Mouse (Mus musculus) activated CD4-positive, CD25-positive, alpha-beta regulatory T cell, adult 4 months (primary cell): ENCODE results near the gene Col25a1. TPM values are rescaled to one million over a fixed set of nuclear protein-coding genes. Genes with fewer than 3 reads are reported as not detected.

Experiments
- ATAC-seq: one replicate; pipeline ENCODE4 v1.8.0; 2017
- polyA plus RNA-seq, 2 experiments: library from polyadenylated mRNA; unstranded; fragments of 100-300 nt; shearing (Covaris generic); gene quantifications; one replicate each; pipeline ENCODE4 v1.2.1; 2017

The Col25a1 gene
- under 1 TPM in 1 of 2 experiments, not detected in 1; 0.30 TPM for polyA plus RNA-seq

DNA sequence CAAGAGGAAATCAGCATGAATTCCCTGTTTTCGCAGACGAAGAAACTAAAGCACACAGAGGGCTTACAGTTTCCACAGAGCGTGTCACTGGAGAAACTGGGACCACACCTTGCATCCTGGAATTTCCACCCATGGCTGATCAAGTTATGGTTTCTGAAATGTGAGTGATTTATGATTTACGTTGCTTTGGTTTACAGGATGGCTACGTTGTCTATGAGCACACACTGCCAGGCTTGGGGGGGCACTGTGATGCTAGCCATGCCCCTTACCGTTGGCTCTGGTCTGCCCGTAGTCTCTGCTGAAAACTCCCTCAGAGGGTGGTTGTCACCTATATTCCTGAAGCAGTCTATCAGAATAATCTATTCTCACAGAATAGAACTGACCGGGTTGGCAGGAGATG, at the start of gene Col25a1:
Gene Col25a1 (plus strand): TSS at position 301 of the 400 bp plus-strand sequence.
- no peak for ATAC-seq

DNA sequence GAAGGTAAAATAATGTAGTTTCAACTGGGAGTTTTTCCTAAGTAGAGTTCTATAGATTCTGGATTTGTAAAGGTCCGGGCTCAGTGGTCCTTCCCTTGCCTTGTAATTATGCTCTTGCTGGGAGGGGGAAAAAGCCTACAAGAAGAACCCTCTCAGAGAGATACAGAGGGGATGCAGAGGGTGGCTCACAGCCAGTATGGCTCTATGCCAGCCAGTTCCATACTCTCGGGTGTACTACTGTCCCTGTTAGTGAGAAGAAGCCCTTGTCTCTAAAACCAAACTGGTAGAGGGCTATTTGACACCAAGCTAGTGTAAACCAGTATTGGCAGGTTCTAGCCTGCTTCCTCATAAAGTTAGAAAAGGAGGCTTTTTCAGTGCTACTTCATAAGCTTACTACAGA, 48.0 kb upstream of the Col25a1 start:
- ATAC-seq: no peak

DNA sequence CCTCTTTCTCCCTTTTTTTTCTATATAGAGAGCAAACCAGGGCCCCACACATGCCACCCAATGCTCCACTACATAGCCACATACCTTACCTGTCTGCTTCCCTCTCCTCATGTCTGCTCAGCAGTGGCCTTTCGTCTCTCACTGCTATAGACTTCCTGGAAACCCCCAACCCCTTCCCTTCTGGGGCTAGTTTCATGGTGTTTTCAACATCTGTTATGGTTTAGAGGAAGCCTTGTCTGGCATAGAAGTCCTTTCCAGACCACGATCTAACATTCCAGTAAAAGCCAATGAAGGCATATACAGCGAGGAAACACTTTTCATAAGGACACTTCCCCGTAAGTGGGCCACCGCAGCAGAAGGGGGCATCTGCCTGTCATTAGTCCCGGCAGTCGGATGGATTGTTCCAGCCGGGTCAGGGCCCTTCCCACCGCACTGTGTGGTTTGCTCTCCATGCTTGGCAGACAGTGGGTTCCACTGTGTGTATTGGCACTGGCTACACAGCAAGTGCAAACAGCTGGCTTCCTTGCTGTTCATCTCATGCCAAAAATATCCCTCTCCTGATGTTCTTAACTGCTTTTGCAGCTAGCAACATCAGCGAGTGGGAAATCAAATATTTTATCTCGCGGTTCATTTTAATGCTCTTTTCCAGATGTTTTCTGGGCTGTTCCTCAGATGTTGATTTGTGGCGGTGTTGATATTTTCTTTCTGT, 44.8 kb upstream of the Col25a1 start:
- no peak for ATAC-seq

DNA sequence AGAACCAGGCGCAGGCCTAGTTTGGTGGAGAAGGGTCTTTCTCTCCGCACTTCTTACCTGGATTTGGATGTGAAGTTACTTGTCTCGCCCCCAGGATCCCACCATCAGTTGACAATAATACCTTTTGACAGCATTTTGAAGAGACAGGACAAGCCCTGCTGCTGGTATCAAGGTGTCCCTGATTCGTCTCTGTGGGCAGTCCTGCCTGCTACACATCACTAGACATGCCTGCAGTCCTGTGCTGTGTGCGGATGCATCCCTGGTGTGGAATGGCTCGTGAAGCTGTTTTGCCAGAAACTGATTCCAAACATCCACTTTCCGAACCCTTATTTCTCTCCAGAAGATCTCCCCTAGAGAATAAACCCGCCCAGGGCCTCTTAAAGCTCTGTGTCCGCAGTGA, 43.8 kb upstream of the Col25a1 start:
- ATAC-seq: no peak

DNA sequence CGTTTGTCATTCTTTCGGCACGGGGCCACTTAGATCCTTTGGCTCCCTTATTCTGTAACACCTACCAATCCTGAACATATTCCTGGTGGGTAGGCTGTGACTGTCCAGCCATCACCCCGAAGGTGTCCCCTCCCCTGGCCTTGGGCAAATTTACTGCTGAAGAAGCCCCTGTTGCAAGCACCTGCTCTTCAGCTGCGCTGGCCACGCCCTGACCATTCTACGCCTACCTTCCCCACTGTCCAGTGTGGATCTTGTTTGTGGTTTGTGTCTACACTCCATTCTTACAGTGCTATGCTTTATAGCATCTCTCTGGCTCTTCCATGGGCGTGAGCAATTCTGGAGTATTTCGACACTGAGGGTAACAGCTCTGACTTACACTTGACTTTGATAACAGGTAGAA, 42.6 kb upstream of the Col25a1 start:
- no peak for ATAC-seq

DNA sequence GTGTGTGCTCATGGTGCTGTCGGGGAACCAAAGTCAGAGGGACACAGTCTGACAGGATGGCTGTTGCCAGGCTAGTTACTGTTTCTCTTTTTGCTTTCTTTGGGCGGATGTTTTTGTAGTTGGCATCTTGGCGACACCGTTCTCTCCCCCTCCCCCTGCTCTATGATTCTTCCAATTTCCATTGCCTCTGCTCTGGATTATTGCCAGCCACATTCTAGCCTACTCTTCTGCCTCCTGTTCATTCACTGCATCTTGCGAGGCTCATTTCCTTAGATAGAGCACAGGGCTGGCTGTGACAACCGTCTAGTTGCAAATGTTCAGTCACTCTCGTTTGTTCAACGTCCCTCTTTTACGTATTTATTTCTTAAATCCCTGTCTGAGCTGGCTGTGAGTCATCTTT, 40.8 kb upstream of the Col25a1 start:
- ATAC-seq: no peak

DNA sequence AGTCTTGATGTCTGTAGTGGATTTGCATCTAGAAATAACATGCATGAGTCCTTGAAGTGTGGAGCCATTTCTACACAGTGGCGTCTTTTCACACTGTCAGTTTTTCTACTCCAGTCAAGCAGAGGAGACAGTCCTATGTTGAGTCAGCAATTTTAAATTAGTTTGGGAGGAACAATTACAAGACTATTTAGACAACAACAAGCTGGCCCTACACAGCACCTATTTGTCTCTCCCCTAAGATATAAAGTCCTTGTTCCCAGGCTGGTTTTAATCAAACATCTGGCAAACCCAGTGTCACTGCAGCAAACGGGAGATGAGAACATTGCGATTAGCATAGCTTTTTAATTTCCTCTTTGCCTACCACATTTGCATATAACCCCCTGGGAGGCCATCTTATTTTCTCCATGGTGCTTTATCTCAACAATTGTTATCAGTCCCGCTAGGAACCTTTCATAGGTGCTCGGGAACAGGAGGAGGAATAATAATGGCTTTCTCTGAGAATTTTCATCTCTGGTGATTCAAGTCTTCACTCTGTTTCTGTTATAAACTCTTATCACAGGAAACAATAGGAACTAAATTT, 37.1 kb upstream of the Col25a1 start:
- ATAC-seq: no peak

DNA sequence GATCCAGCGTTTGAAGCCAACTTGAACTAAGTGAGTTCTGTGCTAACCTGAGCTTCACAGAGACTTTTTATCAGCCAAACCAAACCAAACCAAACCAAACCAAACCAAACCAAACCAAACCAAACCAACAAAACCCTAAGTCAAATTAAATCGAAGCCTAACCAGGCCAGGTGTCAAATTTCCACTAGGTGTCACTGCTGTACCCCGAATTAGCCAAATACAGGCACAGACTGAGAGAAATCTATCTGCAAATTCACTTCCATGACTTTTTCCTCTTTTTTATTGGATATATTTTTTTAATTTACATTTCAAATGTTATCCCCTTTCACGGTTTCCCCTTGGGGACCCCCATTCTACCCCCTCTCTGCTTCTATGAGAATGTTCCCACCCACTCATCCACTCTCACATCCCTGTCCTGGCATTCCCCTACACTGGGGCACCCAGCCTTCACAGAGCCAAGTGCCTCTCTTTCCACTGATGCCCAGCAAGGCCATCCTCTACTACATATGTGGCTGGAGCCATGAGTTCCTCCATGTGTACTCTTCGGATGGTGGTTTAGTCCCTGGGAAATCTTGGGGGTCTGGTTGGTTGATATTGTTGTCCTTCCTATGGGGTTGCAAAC, 36.0 kb upstream of the Col25a1 start:
- ATAC-seq: no peak

DNA sequence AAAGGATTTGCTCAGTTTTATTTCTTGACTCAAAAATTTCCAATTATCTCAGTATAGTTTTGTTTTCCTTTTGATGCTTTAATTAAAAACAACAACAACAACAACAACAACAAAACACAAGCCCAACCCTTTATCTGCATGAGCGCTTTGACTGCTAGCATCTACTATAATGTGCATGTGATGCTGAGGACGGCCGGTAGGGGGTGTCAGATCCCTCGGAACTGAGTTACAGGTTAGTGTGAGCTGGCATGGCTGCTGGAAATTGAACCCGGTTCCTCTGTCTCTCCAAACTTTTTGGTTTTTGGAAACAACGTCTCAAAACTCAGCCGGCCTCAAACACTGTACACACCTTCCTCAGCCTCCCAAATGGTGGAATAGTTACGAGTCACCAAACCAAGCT, 27.8 kb upstream of the Col25a1 start:
- no peak for ATAC-seq

DNA sequence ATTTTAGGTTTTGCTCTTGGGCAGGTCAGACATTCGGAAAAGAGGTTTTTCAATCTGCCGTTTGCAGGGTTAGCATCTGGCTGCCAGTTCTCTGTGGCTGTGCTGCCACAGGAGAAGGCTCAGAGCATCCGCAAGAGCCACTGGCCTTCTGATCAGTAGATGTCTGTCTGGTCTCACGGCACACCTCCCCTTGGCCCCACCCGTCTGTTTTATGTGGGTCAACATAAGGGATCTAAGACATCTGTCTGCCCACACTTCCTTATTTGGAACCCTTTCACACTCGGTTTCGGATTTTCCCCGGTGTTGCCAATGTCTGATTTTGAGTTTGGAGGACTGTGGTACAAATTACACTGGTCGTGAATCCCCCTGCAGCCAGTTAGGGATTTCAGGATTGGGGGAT, 26.8 kb upstream of the Col25a1 start:
- ATAC-seq: no peak

DNA sequence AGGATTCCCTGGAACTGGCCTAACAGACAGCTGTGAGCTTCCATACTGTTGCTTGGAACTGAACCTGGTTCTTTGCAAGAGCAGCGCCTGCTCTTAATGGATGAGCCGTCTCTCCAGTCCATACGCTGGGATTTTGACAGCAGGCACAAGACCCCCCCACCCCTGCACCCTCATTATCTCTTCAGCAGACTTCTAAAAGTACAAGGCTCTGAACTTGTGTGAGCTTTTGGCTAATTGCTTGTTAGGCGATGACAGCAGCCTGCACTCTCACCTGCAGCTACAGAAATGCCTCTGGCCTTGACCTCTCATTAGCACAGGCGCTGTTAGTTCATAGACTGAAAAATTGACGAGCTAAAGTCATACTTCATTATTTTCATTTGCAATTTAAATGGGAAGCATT, 14.4 kb upstream of the Col25a1 start:
- no peak for ATAC-seq

DNA sequence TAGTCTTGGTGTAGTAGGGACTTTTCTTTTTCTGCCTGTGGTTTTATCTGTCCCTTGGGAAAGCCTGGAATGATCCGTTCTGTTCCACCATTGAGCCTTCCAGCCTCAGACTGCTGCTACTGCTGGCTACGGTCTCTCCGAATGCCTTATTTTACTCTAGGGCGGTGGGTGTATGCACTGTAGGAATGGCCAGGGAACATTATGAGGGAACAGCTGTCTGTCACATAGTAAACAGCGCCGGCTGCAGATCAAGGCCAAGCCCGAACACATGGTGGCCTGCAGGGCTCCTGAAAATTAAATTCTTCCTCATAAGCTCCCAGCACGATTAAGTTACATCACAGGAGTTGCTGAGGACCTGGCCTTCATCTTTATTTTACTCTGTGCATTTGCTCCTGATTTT, 3.5 kb upstream of the Col25a1 start:
- no peak for ATAC-seq

DNA sequence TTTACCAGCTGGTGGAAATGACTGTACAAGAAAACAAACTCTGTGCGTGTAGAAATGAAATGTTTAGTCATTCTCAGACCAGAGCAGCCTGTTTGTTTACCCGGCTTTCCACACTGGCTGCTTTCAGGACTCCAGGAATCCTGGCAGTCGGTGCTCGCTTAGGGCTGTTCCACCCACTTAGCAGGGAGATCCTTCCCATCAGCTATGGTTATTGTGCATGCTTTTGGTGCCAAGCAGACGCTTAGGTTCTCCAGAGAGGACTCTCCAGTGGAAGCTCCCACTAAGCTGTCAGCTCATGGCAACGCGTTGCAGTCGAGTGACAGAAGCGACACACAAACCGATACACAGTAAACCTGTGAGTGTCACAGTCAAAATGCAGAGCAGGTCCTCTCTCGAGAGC, 2.7 kb upstream of the Col25a1 start:
- no peak for ATAC-seq

DNA sequence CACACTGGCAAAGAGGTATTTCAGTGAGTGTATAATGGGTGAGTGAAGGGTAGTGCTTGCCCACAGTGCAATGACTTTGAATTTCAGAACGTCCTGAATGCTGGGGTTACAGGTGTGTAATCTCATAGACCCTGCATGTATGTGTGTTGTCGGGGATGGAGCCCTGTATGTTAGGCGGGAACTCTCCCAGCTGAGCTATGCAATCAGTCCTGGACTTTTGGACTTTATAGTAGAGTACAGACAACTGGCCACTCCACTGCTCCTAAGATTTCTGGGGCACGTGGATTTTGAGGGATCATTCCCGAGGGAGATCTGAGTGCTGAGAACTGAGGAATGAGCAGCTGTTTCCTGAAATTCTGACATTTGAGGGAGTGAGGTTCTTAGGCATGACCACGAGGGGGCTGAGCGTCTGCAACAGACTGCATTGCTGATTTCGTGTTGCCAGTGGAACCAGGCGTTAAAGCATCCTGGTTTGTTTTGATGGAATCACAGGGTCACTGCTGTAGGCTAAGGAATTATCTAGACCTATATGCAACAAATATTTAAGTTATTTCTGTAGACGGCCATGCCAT, 1.6 kb upstream of the Col25a1 start:
- ATAC-seq: no peak

DNA sequence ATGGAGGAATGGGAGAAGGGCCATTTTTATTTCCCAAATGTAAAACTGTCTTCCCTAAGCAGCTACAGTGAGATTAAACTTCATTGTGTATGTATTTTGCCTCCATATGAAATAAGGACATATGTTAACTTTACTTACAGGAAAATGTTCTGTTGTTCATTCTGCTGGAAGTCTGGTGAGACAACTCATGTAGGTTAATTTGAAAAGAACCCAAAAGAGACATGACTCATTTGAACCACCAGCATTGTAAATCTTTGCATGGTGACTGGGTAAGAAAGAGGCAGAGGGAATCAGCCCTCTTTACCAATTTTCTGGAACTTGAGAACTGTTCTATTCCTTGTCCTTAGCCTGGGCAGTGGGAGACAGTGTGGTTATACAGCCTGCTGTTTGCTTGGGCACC, 5.9 kb downstream of the Col25a1 start:
- ATAC-seq: no peak

DNA sequence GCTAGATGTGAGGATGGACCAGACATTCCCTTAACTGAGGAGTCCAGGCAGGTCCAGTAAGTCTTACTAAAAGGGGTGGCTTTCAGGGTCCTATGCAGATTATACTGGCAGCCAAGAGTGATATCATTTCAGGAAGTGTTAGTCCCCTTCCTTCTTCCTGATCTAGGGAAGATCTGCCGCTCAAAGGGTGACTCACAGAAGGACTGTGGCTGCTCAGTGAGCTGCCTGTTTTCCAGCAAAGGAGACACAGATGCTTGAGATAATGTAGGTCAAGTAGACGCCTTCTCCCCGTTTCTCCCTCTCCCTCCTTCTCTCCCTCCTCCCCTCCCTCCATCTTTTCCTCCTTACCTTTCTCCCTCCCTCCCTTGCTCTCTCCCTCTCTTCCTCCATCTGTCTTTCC, 6.3 kb downstream of the Col25a1 start:
- ATAC-seq: no peak

DNA sequence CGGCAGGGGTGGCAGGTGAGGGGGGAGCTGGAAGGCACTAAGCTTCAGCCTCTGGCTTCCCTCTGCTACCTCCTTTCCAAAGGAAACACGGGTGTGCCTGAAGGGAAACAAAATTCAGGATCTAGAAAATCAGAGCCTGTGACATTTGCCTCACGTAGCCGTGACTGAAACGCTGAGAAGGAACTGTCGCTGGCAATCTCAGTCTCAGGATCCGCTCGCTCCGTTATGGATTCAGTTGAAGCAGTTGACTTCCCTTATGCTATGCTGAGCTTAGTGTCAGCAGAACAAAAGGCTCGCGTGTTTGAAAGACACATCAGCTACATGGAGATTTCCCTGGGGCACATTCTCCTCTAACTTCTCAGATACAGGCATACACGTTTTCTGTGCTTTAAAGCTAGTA, 14.6 kb downstream of the Col25a1 start:
- ATAC-seq: no peak

DNA sequence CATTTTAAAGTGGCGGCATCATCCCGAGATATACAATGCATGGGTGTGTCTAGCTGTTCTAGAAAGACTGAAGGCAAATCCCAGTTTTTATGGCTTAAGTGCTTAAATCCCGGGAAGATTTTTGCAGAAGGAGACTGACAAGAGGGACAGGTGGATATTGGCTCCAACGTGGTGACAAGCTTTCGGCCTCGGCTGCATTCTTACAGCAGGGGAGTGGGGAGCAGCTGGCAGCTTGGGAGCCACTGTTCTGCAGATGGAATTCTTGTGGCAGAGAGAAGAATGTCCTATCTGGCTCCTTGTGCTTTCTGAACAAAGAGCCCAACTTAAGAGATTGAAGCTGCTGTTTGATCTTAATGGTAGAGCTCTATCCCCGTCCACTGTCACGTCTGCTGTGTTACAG, 16.5 kb downstream of the Col25a1 start:
- ATAC-seq: no peak

DNA sequence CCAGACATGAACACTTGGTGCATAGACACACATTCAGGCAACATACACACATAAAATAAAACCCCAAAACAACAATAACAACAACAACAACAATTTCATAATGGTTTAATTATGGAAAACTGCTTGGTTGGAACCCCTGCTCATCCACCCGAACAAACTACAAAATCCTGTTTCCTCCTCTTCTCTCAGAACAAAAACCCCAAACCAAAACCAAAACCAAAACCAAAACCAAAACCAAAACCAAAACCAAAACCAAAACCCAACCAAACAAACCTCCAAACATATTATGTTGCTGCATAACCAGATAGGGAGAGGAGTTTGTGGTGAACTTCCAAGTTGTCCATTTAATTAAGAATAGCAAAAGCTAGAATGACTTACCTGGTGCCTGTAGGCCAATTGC, 17.9 kb downstream of the Col25a1 start:
- no peak for ATAC-seq

DNA sequence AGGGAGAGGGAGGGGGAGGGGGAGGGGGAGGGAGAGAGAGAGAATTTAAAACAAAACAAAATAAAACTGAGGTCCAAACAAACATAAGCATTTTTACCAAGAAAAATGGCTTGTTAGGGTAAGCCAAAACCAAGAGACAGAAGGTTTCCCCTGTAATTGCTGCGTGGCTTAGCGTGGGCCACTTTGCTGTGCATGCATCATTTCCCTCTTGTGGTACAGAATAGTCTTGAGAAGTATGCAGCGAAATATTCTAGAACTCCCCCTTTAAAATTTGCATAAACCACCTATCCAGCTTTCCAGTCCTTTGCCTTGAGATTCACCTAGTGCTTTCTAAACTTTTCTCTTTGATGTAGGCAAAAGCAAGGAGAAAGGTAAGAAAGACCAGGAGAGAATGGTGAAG, 21.8 kb downstream of the Col25a1 start:
- no peak for ATAC-seq

DNA sequence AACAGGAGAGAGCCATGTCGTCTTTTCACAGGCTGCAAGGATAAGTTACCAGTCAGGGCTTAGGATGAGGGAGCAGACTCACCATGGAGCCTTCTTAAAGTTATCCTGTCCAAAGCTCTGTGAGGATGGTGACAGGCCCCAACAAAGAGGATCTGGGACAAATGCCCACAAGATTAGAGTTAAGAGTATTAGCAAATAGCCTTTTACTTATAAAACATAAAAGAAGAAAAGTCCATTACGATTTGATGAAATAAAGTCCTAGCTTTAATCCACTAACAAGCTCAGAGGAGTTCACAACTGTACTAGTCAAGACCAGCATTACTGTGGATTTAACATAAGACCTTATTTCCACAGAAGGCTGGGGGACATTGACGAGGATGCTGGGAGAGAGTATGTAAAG, 26.2 kb downstream of the Col25a1 start:
- ATAC-seq: no peak

DNA sequence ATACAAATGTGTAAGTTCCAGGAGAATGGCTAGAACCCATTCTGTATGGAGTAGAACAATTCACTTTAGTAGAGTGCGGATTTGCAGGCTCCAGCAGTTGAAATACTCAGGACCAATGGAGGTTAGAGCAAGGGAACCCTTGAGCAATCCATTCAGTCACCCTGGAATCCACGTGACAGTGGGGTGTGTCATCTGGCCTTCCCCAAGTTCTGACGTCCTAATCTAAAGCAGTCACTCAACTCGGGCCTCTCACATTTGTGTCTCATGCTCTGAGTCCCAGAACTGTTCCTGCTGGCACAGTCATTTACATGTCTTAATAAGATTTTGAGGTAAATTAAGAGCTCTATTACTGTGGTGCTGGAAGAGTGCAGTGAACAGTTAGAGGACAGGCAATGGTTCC, 28.6 kb downstream of the Col25a1 start:
- ATAC-seq: no peak

DNA sequence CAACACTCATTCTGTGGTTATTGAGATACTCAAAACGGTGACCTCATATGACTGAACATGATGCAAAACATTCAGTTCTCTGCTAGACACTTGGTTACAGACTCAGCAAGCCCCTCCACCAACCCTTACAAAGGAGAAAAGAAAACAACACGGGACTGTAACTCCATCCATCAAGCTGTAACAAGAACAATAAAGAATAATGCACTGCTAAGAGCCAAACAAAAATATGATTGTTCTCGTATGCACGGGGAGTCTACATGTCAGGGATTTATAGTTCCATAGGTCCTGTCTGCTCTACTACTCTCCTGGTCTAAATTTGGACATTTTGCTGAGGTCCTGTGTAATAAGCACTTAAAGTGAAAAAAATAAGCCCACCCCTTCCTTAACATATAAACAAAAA, 29.6 kb downstream of the Col25a1 start:
- ATAC-seq: no peak

DNA sequence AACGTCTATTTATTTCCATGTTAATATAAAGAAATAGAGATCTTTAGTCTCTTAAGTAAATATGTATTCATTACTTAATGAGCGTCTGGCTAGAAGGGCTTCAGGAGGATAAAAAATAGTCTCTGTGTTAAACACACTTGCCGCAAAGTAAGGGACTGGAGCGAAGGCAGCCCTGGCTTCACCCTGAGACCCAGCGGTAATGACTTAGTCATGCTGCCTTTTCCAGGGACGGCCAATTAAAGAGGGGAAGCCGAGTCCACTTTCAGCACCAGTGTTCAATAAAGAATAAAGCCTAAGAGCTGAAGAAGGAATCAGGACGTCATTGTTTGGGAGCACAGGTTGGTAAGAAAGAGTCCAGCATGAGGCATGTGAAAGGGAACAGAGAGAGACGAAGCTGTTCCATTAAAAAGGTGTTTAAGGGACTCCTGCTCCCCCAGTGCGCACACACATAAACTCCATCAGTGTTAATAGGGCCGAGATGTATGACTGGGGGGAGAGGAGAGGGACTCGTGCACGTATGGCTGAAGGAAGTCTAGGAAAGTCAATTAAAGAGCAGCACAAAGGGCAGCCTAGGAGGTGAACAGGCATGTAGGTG, 30.1 kb downstream of the Col25a1 start:
- ATAC-seq: no peak
